Mouse (Mus musculus) spleen, adult 2 months (tissue): ENCODE results near the gene Galt.

Experiments
- CTCF ChIP-seq: fragments of 200-500 bp; IDR thresholded peaks from 2 replicates; pipeline ENCODE4 v1.5.1; 2011; ENCODE audit warnings: mild to moderate bottlenecking, inconsistent platforms; ENCODE audit not compliant: insufficient read depth, insufficient read length, insufficient replicate concordance; ENCODE audit errors: extremely low read depth
- POLR2A ChIP-seq: fragments of 200-500 bp; IDR thresholded peaks from 2 replicates; pipeline ENCODE4 v1.6.1; 2011; ENCODE audit warnings: low read depth, low read length, inconsistent platforms

DNA sequence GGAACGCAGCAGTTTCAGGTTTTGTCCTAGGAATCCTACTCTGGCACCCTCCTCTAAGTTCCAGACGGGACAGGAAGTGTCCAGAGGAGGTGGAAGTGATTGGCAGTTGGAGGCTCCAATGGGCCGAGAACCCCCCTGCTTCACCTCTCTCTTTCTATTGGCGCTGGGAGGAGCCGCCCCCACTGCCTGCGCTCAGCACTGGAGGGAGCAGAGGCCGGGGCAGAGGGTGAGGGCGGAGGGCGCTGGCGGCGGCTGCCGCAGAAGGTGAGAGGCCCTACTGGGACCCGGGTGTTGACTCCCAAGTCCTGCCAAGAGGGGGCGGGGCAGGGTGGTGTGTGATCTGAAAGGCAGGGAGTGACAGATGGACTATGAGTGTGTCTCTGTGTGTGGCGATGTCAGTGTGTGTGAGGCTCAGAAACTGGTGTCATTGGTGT is 5.3 kb downstream of the Galt start:
- no peak for TF ChIP-seq CTCF
- no peak; the same call in 1 of the 2 replicates for TF ChIP-seq POLR2A
